Mouse (Mus musculus): ENCODE results near the gene Tpcn1.

Gene Tpcn1

DNA sequence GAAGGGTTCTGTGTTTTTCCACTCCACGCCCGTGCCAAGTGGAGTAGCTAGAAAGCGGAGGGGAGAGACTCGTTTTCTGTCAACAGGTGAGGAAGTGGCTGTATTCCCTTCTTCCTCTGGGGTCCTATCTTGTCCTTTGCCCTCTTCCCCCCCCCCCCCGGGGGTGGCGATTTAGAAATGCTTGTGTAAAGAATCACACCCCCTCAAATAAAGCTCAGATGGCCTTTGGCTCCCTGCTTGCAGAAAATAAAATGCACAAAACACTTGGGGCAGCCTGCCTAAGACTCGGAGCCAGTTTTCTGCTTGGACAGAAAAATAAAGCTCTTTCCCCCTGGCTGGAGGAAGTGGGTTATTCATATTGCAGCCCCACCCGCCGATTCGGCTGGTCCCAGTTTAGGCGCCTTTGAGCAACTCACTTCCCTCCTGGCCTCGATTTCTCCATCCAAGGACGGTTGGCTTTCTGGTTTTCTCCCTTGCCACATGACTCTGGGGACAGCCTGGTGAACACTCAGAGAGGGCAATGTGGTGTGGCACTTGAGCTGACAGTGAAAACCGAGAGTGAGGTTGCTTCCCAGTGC is 76.7 kb downstream of the Tpcn1 start:
- no peak for DNase-seq (ENCODE audit: low read depth)

DNA sequence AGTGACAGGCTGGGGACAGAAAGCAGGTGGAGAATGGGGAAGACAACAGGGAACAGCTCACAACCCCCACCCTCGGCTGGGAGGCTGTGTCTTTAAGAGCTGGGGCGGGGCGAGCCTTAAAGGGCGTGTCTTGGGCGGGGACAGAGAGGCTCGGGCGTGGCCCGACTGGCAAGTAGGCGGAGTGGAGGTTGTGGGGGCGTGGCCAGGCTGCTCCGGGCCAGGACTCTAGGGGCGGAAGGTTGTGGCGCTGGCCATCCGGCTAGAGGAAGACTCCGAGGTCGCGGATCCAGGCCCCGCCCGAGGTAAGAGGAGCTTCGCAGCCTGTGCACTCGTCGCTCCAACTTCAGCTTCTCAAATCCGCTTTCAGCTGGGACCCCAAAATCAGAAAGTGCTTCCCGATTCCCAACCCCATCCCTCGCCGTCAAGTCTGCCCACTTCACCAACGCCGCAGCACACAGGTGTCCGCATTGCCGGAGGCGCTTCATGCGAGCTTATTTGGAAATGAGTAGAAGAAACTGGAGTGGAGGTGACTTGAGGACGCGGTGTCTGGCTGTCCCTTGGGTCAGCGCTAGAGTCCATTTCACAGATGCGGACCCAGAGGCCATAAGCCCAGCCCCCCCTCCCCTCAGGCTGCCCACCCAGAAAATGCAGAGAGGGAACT is 77.4 kb downstream of the Tpcn1 start, which contains the start of gene Slc8b1:
TSS of gene Slc8b1 (plus strand) at position 187 of the 661 bp plus-strand sequence.
- DNase-seq (ENCODE audit: low read depth) = peak; percentile 95

DNA sequence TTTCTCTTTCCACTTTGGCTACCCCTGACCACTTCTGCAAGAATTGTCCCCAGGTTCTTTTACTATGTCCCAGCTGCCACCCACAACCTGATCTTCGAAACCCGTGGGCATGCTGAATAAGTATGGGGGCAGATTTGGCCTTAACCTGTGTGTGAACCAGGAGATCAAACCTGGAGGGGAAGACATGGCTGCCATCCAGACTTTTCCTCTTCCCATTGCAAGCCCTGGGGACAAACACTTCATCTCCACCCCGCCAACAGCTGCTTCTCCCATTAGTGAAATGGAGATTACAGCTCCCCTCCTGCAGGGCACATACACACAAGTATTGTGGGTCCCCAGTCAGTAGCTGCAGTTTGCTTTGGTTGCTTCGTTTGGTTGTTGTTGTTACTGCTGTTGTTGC is 81.2 kb downstream of the Tpcn1 start:
- no peak for DNase-seq (ENCODE audit: low read depth)

DNA sequence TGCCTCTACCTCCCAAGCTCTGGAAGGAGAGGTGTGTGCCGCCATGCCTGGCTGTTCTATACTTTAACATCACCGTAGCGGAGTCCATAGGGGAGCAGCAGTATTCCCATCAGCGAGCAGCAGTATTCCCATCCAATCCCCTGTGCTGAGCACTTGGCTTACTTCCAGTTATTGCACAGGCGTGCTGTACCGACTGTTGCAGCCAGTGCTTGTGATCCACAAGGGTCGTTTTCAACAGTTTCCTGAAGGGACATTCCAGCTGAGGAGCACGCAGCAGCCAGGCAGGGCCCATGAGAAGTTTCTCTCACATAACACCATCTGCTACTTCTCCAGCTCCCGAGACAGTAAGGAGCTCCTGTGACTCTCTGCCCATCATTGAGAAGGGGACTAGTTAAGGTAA is 82.0 kb downstream of the Tpcn1 start:
- DNase-seq (ENCODE audit: low read depth) = no peak

DNA sequence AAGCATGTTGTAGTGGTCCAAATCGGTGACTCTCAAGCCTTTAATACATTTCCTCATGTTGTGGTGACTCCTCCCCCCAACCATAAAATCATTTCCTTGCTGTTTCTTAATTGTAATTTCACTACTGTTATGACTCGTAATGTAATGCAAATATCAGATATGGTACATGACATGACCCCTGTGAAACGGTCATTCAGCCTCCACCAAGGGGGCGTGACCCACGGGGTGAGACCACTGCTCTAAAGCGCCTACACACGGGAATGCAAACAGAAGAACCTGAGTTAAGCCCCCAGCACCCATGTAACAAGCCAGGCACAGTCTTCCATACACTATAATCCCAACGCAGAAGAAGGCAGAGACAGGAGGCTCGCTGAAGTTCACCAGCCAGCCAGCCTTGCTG is 82.7 kb downstream of the Tpcn1 start:
- no peak for DNase-seq (ENCODE audit: low read depth)

DNA sequence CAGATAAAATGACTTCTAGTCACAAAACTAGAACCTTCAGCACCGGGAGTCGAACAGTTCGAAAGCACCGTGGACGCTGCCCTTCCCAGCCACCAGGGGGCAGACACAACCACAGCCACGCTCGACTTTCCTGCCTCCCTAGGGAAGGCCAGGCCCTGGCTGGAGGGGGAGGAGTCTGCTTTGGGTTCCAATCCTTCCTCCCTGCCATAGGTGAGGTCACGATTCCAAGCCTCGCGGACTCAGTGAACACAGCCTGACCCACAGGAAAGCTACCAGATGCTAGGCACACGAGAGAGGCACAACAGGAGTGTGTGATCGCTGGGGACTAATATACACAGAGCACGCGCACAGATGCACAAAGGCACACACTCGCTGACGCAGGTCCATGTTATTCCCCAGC is 83.1 kb downstream of the Tpcn1 start:
- peak; percentile 77 for DNase-seq (ENCODE audit: low read depth)

DNA sequence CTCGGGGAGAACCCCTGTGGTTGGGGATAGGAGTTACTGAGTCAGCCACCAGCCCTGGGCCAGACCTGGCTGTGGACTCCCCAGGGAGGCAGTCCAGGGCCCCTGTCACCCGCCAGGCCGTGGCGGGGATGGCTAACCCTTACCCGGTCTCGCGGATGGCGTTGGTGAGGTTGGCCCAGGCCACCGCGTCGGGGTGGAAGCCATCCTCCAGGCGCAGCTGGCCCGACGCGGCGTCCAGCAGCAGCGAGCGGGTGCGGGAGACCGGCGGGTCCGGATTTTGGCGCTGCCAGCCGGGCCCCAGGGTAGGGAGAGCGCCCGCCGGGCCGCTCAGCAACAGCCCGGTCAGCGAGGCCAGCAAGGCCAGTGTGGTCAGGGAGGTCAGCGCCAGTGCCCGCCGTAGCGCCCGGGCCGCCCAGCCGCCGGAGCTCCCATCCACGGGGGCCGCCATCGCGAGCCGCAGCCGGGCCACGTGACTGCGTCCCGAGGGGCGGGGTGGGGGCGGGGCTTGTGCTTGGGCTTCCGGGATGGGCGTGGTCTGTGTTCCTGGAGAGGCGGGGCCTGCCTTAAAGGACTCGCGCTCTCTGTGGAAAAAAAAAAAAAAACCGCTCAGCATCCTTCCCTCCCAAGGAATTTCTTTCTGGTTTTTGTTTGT is 85.2 kb downstream of the Tpcn1 start, which contains the start of gene Plbd2:
TSS of gene Plbd2 (minus strand) at position 482 of the 652 bp plus-strand sequence.
- peak; percentile 91 for DNase-seq (ENCODE audit: low read depth)

DNA sequence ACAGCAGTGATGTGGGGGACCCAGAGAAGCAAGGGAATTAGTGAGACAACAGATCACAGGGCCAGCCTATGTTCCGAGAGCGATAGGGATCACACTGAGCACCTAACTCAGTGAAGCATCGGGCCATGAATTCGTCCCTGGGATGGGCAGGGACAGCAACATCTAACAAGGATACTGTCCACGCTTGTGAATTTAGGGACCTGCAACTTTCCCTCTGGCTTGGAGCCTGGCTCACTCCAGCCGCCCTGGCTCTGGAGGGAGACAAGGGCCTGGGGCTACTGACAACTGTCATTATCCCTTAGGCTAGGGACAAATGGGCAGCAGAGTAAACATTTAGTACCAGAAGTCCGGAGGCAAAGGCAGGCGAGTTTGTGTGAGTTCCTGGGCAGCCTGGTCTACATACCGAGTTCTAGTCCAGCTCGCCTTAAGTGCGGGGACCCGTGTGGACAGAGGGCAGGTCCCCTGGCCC is 85.8 kb downstream of the Tpcn1 start:
- DNase-seq (ENCODE audit: low read depth) = no peak

DNA sequence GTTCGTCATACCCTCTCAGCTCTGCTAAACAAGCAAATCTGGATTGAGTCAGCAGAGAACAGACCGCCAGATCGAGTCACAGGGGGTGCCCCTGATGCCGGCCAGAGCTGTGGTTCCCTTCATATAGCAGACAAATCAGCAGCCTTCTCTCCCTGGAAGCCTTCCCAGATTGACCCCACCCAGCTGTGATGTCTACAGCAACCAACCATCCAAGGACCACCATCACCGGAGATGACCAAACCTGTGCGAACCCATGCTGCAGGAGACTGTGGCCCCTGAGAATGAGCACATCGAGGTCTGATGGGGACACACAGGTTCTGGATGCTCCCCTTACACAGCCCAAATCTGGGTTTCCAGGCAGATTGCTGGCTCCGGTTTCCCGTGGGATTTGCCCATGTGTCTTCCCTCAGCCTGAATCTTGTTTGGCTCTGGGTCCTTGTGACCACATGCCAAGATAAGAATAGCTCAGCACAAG is 86.3 kb downstream of the Tpcn1 start:
- DNase-seq (ENCODE audit: low read depth) = no peak

DNA sequence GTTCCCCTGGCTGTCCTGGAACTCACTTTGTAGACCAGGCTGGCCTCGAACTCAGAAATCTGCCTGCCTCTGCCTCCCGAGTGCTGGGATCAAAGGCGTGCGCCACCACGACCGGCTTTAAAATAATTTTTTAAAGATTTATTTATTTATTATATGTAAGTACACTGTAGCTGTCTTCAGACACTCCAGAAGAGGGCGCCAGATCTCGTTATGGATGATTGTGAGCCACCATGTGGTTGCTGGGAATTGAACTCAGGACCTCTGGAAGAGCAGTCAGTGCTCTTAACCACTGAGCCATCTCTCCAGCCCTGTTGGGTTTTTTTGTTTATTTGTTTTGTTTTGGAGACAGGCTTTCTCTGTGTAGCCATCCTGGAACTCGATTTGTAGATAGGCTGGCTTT is 87.9 kb downstream of the Tpcn1 start:
- peak; percentile 32 for DNase-seq (ENCODE audit: low read depth)

DNA sequence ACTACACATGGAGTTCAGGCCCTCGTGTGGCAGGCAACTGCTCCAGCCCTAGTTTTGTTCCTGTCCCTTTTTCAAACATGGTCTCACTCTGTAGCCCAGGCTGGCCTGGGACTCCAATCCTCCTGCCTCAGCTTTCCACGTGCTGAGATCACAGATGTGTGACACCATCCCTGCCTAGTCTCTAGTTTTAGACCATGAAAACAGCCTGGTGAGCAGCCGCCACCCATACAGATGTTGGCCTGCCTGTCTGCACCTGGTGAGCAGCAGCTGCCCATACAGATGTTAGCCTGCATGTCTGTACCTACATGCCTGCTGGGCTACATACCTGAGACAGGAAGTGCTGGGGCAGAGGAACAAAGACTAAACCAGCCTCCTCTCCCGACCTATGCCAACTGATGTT is 89.3 kb downstream of the Tpcn1 start:
- no peak for DNase-seq (ENCODE audit: low read depth)

DNA sequence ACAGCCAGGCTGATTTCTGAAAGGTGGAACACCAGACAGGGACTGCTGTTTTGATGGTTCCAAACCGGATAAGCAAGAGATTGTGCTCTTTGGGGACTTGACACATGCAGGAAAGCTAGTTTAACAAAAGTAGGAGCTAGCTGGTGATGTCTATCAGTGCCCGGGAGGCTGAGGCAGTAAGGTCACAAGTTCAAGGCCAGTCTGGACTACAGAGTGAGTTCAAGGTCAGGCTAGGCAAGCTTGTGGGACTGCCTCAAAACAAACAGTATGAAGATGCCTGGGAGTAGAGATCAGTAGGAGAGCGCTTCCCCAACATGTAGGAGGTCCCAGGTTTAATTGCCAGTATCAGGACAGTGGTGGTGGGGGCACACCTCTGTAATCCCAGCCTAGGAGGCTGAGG is 91.4 kb downstream of the Tpcn1 start:
- no peak for DNase-seq (ENCODE audit: low read depth)

DNA sequence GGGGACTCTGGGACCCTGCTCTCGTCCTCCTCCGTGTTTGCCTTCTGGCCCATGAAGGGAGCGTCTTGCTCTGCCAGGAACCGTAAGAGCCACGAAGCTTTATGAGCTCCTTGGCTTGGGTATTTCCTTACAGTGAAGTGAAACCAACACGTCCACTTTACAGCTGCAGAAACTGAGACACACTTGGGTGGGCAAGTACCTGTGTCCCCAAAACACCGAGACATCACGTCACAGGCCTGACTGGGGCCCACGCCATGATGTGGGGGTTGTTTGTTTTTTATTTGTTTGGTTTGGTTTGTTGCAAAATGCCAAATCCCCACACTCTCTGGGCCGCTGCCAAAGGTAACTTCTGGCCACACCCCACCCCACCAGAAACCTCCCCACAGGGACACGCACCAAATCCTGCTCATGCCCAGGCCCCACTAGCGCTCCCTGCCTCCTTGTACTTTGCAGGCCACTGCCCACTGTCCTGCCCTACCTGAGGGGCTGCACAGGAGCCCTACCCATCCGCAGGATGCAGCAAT is 92.7 kb downstream of the Tpcn1 start:
- DNase-seq (ENCODE audit: low read depth) = no peak

DNA sequence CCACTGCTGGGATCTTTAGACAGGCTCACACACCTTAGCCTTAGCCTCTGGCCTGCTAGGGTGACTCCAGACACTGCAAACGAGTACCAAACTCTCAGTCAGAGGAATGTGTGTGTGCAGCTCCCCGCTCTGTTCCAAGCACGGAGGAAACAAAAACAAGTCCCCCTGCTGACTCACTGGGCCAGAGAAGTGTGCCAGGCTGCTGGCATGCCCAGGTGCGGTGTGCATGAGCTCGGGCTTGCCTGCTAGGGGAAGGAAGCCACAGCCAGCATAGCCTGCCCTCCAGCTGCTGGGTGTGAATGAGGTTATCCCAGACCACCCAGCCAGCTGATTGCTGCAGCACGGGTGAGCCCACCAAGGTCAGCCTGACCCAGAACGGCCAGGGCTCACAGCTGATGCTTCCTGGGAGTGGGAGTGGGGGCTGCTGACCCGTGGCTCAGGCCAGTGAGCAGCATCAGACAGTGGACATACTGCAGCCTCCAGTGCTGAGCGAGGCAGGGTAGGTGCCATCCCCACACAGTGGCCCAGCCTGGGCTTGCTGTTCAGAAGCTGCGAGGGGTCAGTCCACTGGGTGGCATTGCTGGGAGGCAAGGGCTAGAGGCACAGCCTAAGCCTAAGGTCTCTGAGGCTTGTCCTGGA is 93.3 kb downstream of the Tpcn1 start:
- DNase-seq (ENCODE audit: low read depth) = no peak

DNA sequence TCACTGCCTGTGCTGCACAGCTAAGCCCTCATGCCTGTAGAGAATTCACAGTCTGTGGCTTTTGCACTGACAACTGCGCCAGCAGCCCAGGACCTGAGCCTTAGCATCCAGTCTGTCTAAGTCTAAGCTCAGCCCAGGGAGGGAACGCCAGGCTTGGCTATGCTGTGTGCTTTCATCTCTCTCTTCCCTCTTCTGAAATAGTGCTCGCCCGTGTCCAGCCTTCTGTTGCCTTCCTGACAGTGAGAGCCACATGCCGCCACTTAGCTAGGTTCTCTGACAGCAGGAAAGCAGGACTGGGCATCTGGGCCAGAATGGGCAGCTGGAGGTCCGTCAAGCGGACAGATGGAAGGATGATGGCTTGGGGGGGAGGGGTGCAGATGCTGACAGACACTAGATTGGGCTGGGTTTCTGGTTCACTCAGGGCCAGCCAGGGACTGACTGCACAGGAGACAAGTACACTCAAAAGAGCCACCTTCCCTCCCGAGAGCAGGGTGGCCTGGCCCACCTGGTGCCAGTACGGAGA is 94.5 kb downstream of the Tpcn1 start:
- DNase-seq (ENCODE audit: low read depth) = no peak

DNA sequence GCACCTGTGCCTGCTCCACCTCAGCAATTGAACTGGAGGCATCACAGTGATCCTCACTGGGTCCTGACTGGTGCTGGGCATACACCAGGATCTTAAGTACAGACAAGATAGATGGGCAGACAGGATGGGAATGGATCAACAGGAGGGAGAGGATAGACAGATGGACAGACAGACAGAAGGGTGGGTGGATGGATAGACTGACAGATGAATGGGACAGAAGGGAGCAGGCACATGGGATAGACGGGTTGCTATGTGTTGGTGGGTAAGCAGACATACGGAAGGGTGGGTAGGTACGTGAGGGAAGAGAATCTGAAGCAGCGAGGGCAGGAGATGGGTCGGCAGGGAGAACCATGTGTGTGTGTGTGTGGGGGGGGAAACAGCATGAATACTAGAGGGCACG is 95.0 kb downstream of the Tpcn1 start:
- DNase-seq (ENCODE audit: low read depth) = no peak

DNA sequence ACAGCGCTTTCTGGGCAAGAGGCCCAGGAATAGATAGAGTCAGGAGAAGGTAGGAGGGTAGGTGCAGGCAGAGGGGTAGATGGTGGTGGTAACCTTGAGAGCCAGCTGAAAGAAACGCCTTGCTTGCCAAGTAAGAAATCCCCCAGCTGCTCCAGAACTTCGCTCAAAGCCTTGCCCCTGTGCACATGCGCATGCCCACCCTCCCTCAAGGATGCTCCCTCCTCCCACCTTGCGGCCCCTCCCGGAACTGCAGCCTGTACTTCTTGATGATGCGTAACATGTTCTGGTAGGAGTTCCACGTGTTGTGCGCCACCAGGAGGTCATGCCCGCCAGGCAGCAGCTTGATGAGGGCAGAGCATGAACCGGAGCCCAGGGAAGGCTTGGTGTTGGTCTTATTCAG is 96.0 kb downstream of the Tpcn1 start:
- DNase-seq (ENCODE audit: low read depth) = no peak

DNA sequence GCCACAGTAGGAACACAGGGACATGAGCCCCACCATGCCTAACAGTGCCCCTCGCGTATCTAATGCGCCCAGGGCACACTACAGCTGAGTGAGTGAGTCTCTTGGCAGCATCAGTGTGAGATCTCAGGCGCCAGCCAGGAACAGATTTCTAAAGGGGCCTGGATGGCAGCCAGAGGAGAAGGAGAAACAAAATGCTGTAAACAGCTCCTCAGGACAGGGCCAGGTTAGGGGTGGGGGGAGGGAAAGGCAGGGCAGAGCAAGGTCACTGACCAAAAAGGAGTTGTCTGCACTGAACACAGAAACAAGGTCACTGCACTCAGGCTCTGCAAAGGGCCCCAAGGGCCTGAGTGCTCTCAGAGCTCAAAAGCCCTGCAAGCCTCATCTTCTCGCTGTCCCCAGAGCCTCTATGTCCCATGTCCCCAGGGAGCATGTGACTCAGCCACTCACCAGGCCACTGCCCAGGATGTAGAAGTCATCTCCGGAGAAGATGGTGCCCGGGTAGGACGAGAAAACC is 97.7 kb downstream of the Tpcn1 start:
- DNase-seq (ENCODE audit: low read depth) = no peak

DNA sequence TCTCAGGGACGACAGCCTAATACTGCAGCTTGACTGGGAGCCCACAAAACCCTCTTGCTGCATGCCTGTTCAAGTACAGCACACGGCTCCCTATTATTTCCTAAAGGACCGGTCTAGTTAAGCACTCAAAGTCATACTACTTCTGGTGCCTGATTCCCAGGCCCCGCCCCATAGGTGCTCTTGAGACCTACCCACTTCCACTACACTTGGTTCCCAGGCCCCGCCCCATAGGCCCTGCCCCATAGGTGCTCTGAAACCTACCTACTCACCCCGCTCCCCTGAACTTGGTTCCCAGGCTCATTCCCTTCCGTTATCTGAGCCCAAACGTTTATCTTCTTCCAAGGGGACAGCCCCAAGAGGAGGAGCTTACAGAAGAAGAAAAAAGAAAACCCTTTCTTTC is 100.6 kb downstream of the Tpcn1 start:
- no peak for DNase-seq (ENCODE audit: low read depth)
